Mouse (Mus musculus) adrenal gland, adult 2 months (tissue): ENCODE data around the gene Arhgap33. TPM values are rescaled to one million over a fixed set of nuclear protein-coding genes. Genes with fewer than 3 reads are reported as not detected.
"Not testable (repeated sequence)": the region's sequence is repeated elsewhere in the genome, so short reads cannot be mapped to it uniquely, and the experiment has no call there.

Source experiments
- DNase-seq: peaks from one replicate; pipeline ENCODE4 v3.0.0; 2021
- microRNA-seq, 2 experiments: library from miRNA; unstranded; fragments of <30 nt; microRNA quantifications; one replicate each; pipeline ENCODE4 v1.2.0; 2021
- polyA plus RNA-seq: library from polyadenylated mRNA; depleted of rRNA; stranded (reverse); fragments of >200 nt; gene quantifications from 2 replicates; pipeline ENCODE4 v1.2.3, GENCODE M21; 2012; rRNA removed
- total RNA-seq, 2 experiments: library from RNA; stranded (reverse); gene quantifications; 2 replicates each; pipeline ENCODE4 v1.2.3; 2021

Arhgap33 gene
- total and polyA plus RNA-seq, 3 experiments = 2.2 to 20.3 (median 3.1) TPM

DNA sequence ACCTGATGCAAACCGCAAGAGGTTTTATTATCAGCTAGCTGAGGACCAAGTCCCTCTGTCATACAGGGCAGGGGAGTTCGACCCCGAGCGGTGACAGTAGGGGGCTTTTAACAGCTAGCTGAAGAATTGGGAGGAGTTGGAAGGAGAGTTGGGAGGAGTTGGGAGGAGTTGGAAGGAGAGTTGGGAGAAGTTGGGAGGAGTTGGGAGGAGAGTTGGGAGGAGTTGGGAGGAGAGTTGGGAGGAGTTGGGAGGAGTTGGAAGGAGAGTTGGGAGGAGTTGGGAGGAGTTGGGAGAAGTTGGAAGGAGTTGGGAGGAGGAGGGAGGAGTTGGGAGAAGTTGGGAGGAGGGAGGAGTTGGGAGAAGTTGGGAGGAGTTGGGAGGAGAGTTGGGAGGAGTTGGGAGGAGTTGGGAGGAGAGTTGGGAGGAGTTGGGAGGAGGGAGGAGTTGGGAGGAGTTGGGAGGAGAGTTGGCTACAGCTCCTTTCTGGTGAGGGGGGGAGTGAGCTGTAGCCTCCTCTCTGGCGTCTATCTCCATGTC, 39.3 kb downstream of the Arhgap33 start:
- not testable (repeated sequence) for DNase-seq

DNA sequence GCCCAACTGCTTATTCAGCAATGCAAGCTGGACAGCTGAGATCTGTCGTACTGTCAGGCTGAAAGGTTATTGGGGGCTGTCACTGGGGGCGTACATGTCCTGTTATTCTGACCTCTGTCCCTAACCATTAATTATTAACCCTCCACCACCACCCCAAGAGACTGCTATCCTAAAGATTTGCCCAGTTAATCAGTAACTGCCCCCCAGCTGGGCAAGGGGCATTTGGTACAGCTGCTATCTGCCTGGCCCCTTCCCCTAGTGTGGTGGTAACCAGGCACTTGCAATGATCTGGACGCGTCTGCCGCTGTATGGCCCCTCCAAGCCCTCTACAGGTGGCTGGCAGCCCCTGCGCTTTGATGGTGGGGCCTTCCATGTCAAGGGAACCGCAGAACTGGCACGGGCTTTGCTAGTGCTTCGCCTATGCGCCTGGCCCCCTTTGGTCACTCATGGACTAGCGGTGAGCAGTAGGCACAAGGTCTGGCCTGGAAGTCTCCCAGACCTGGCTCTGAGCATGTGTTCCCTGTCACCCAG, 41.4 kb downstream of the Arhgap33 start, which contains the start of gene Prodh2:
Prodh2 (plus strand) TSS at position 222 of the 531 bp plus-strand sequence.
- DNase-seq = no peak

DNA sequence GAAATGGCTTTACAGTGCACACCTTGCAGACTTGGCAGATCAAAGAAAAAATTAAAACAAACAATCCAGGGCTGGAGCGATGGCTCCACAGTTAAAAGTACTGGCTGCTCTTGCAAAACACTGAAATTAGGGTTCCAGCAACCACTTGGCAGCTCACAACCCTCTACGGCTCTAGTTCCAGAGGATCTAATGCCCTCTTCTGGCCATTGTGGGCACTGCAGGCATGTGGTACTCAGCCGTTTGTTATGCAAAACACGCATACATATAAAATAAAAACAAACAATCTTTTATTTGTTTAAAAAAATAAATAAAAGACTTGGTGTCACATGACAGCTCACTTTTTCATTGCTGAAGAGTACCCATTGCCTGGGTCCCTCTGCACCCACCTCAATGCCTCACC, 42.1 kb downstream of the Arhgap33 start:
- peak; percentile 78 for DNase-seq

DNA sequence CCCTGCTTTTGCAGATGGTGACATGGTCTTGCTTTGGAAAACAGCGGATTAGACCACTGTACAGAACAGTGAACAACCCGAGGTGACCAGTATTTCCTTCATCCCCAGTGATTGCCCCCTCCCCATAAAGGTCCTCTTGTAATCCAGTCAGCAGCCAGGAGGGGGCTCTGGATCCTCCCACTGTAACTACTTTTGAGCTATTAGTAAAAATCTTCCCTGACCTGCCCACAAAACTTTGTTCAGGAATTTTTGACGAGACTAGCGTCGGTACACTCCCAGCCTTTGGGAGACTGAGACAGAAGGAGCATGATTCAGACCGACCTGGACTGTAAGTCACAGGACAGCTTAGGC, 43.9 kb downstream of the Arhgap33 start:
- no peak for DNase-seq

DNA sequence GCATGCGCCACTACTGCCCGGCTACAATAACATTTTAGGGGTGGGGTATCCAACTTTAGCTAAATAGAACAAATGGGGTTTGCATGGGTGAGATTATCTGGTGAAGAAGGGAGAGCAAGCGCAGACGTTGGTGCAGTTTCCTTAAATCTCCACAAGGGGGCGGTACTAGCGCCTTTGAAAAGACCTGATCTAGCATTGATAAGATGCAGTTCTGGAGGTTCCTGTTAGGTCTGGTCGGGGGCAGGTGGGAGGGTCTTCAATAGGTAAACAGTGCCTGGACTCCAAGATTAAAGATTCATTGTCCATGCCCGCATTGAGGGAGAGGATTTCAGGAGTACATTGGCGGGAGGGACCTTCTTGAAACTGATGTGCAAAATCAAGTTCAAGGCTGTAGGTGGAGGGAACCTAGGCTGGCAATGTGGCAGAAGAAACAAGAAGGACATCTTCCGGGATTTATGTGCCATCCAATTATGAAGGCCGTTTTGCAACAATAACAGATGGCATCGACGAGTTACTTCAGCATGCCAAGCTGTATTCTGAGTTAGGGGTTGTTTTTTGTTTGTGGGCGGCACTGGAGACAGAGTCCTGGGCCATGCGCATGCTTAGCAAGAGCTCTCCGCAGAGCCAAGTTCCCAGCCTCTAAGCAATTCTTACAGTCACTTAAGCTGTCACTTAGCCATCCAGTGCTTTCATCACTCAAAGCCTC, 44.5 kb downstream of the Arhgap33 start:
- no peak for DNase-seq

DNA sequence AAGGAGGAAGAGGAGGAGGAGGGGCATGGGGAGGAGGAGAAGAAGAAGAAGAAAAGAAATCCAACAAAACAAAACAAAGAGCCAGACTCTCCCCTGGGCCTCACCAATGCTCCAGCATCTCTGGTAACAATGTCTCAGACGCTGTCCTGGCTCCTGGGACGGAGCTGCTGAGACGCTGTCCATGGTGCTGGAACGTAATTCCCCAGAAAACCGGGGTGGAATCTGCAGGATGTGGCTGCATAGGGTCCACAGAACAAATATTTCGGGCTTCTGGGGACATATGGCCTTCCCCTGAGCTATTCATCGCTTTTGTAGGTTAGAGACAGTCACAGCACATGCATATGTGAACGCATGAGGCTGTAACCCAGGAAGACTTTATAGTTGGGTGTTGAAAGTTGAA, 50.6 kb downstream of the Arhgap33 start:
- DNase-seq = no peak

DNA sequence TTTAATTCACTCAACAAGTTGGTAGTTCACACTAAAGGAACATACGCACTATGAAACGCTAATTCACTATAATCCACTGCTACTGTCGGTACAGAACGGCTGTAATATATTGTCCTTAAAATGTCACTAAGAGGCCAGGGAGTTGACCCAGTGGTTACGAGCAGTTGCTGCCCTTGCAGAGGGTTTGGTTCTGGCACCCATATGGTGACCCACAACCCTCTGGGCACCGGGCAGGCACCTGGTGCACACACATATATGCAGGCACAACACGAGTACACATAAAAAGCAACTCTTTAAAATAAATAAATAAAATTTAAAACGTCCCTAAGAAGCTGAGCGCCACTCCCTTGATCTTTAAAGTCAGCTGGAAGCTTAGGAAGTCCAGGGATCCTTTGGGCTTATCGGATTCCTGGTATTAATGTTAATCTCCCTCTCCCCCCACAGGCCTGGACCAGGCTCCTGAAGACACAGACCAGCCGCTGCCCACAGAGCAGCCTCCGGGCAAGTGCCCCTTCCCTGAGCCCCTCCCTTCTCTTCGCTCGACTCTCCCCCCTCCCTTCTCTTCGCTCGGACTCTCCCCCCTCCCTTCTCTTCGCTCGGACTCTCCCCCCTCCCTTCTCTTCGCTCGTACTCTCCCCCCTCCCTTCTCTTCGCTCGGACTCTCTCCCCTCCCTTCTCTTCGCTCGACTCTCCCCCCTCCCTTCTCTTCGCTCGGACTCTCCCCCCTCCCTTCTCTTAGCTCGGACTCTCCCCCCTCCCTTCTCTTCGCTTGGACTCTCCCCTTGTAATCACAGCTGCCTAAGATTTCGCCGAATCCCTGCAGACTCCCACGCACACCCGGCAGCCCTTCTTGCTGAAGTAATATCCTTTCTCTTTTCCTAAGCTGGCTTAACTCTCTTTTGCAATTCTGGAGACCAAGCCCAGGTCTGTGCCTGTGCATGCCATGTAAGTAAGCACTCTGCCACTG, 57.2 kb downstream of the Arhgap33 start:
- no peak for DNase-seq

DNA sequence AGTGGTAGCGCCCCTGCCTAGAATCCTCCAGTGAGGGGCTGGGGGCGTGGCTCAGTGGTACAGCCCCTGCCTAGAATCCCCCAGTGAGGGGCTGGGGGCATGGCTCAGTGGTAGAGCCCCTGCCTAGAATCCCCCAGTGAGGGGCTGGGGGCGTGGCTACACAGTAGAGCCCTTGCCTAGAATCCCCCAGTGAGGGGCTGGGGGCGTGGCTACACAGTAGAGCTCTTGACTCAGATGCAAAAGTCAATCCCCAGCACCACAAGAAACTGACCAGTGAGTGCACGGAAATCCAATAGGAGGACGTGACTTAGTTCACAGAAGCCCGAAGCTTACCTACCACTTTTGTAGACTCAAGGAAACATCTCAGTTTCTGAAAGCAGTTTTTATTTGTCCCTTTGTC, 58.7 kb downstream of the Arhgap33 start:
- not testable (repeated sequence) for DNase-seq

DNA sequence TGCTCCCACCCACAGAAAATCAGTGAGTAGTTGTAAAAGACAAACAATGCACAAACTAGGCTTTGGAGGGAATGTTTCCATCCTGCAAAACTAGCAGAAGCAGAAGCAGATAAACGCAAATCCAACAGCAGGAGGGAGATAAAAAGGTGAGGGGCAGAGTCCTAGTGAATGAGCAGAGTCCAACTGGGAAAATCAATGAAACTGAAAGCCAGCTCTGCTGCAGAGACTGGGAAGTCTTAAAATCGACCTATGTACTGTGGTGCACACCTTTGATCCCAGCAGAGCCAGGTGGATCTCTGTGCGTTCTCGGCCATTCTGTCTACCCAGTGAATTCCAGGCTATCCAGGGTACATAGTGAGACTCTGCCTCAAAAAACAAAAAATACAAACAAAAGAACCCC, 59.9 kb downstream of the Arhgap33 start:
- no peak for DNase-seq

DNA sequence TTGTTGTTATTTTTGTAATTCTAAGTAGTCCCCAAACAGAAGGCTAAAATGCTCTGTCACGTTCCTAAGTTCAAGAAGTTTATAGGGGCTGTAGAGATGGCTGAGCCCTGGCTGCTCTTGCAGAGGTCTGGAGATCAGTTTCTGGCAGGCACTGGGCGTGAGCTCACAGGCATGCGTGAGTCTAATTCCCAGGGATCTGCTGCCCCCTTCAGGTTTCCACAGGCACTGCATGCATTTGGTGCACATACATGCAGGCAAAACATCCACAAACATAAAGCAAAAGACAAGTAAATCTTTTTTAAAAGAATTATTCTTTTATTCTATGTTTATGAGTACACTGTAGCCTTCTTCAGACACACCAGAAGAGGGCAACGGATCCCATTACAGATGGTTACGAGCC, 62.4 kb downstream of the Arhgap33 start:
- peak; percentile 44 for DNase-seq

Small RNA genes within 50 kb of the gene (microRNA-seq; reads per million reads assigned to microRNA genes)
- gene Gm38670 = 0.44 to 1.7 reads per million in 2 experiments

Other genes with a start within 250 kb of the Arhgap33 start
Only the 30 nearest of the 34 such genes appear.
- 1 to 10 TPM; 1.2 to 1.6 TPM for gene E130208F15Rik, start 213.3 kb downstream of the Arhgap33 start, total RNA-seq
- gene E130208F15Rik, start 213.3 kb downstream of the Arhgap33 start, polyA plus RNA-seq = 2.0 and 2.7 TPM in 2 replicates
- gene Sdhaf1, start 211.2 kb downstream of the Arhgap33 start, total RNA-seq = 10 to 100 TPM in 1 of 2 experiments, 1 to 10 TPM in 1; 9.1 to 18.7 TPM
- 52.4 and 74.3 TPM in 2 replicates for gene Sdhaf1, start 211.2 kb downstream of the Arhgap33 start, polyA plus RNA-seq
- 10 to 100 TPM in 1 of 2 experiments, 1 to 10 TPM in 1; 8.2 to 11.9 TPM for gene Lrfn3, start 172.3 kb downstream of the Arhgap33 start, total RNA-seq
- gene Lrfn3, start 172.3 kb downstream of the Arhgap33 start, polyA plus RNA-seq = 32.9 and 37.6 TPM in 2 replicates
- gene Tyrobp, start 121.3 kb downstream of the Arhgap33 start, total RNA-seq = 10 to 100 TPM; 34.7 to 41.9 TPM
- 73.3 and 87.9 TPM in 2 replicates for gene Tyrobp, start 121.3 kb downstream of the Arhgap33 start, polyA plus RNA-seq
- gene Hcst, start 115.2 kb downstream of the Arhgap33 start, total RNA-seq = 1 to 10 TPM; 1.2 to 2.0 TPM
- gene Hcst, start 115.2 kb downstream of the Arhgap33 start, polyA plus RNA-seq = 6.3 and 7.9 TPM in 2 replicates
- 1 to 10 TPM; 1.1 to 1.3 TPM for gene Nfkbid, start 113.3 kb downstream of the Arhgap33 start, total RNA-seq
- gene Nfkbid, start 113.3 kb downstream of the Arhgap33 start, polyA plus RNA-seq = 3.7 and 4.1 TPM in 2 replicates
- 10 to 100 TPM; 22.7 to 43.2 TPM for gene Aplp1, start 89.5 kb downstream of the Arhgap33 start, total RNA-seq
- gene Aplp1, start 89.5 kb downstream of the Arhgap33 start, polyA plus RNA-seq = 37.7 and 54.1 TPM in 2 replicates
- gene Kirrel2, start 77.4 kb downstream of the Arhgap33 start, total RNA-seq = not detected
- gene Kirrel2, start 77.4 kb downstream of the Arhgap33 start, polyA plus RNA-seq = not detected in 2 replicates
- not detected for gene Nphs1, start 76.7 kb downstream of the Arhgap33 start, total RNA-seq
- not detected in 2 replicates for gene Nphs1, start 76.7 kb downstream of the Arhgap33 start, polyA plus RNA-seq
- under 1 TPM in 1 of 2 experiments, not detected in 1; 0.86 TPM for gene Prodh2, start 41.4 kb downstream of the Arhgap33 start, total RNA-seq
- 0.10 TPM in 1 of 2 replicates, not detected in the other for gene Prodh2, start 41.4 kb downstream of the Arhgap33 start, polyA plus RNA-seq
- gene Hspb6, start 17.1 kb upstream of the Arhgap33 start, total RNA-seq = 10 to 100 TPM; 22.4 to 38.7 TPM
- gene Hspb6, start 17.1 kb upstream of the Arhgap33 start, polyA plus RNA-seq = 96.2 and 110 TPM in 2 replicates
- gene Proser3, start 17.2 kb upstream of the Arhgap33 start, total RNA-seq = 1 to 10 TPM; 6.8 to 7.0 TPM
- gene Proser3, start 17.2 kb upstream of the Arhgap33 start, polyA plus RNA-seq = 10.4 and 10.8 TPM in 2 replicates
- 10 to 100 TPM; 43.7 to 71.4 TPM for gene Lin37, start 24.8 kb upstream of the Arhgap33 start, total RNA-seq
- 47.5 and 53.5 TPM in 2 replicates for gene Lin37, start 24.8 kb upstream of the Arhgap33 start, polyA plus RNA-seq
- gene U2af1l4, start 28.2 kb upstream of the Arhgap33 start, total RNA-seq = 10 to 100 TPM; 73.3 to 92.5 TPM
- 80.1 and 92.3 TPM in 2 replicates for gene U2af1l4, start 28.2 kb upstream of the Arhgap33 start, polyA plus RNA-seq
- 1 to 10 TPM; 3.6 to 4.8 TPM for gene Gm49396, start 28.3 kb upstream of the Arhgap33 start, total RNA-seq
- 0.93 and 1.7 TPM in 2 replicates for gene Gm49396, start 28.3 kb upstream of the Arhgap33 start, polyA plus RNA-seq
- 100 to 1,000 TPM; 185 to 190 TPM for gene Psenen, start 28.6 kb upstream of the Arhgap33 start, total RNA-seq
- 88.6 and 123 TPM in 2 replicates for gene Psenen, start 28.6 kb upstream of the Arhgap33 start, polyA plus RNA-seq
- 1 to 10 TPM; 3.0 to 3.8 TPM for gene Igflr1, start 30.4 kb upstream of the Arhgap33 start, total RNA-seq
- gene Igflr1, start 30.4 kb upstream of the Arhgap33 start, polyA plus RNA-seq = 6.9 and 10.1 TPM in 2 replicates
- gene Kmt2b, start 53.7 kb upstream of the Arhgap33 start, total RNA-seq = 10 to 100 TPM; 28.5 to 41.4 TPM
- gene Kmt2b, start 53.7 kb upstream of the Arhgap33 start, polyA plus RNA-seq = 50.2 and 50.4 TPM in 2 replicates
- under 1 TPM in 1 of 2 experiments, not detected in 1; 0.46 TPM for gene Zbtb32, start 63.8 kb upstream of the Arhgap33 start, total RNA-seq
- 0.44 and 0.45 TPM in 2 replicates for gene Zbtb32, start 63.8 kb upstream of the Arhgap33 start, polyA plus RNA-seq
- gene Upk1a, start 77.8 kb upstream of the Arhgap33 start, total RNA-seq = under 1 TPM in 1 of 2 experiments, not detected in 1; 0.21 TPM
- gene Upk1a, start 77.8 kb upstream of the Arhgap33 start, polyA plus RNA-seq = 1.3 and 1.5 TPM in 2 replicates
- gene Cox6b1, start 91.1 kb upstream of the Arhgap33 start, total RNA-seq = 1,000 to 10,000 TPM; 1,292 to 2,642 TPM
- 223 and 275 TPM in 2 replicates for gene Cox6b1, start 91.1 kb upstream of the Arhgap33 start, polyA plus RNA-seq
- not detected for gene Etv2, start 100.8 kb upstream of the Arhgap33 start, total RNA-seq
- not detected in 2 replicates for gene Etv2, start 100.8 kb upstream of the Arhgap33 start, polyA plus RNA-seq
- 10 to 100 TPM; 78.0 to 81.9 TPM for gene Rbm42, start 115.3 kb upstream of the Arhgap33 start, total RNA-seq
- 125 and 139 TPM in 2 replicates for gene Rbm42, start 115.3 kb upstream of the Arhgap33 start, polyA plus RNA-seq
- 10 to 100 TPM in 1 of 2 experiments, 1 to 10 TPM in 1; 6.2 to 10.7 TPM for gene Haus5, start 129.9 kb upstream of the Arhgap33 start, total RNA-seq
- gene Haus5, start 129.9 kb upstream of the Arhgap33 start, polyA plus RNA-seq = 6.3 and 6.9 TPM in 2 replicates
- not detected for gene Pmis2, start 136.5 kb upstream of the Arhgap33 start, total RNA-seq
- gene Pmis2, start 136.5 kb upstream of the Arhgap33 start, polyA plus RNA-seq = not detected in 2 replicates
- 1 to 10 TPM; 3.5 to 5.7 TPM for gene 2200002J24Rik, start 163.9 kb upstream of the Arhgap33 start, total RNA-seq
- gene 2200002J24Rik, start 163.9 kb upstream of the Arhgap33 start, polyA plus RNA-seq = 12.5 and 12.7 TPM in 2 replicates
- gene Atp4a, start 177.1 kb upstream of the Arhgap33 start, total RNA-seq = 1 to 10 TPM; 2.0 to 3.0 TPM
- gene Atp4a, start 177.1 kb upstream of the Arhgap33 start, polyA plus RNA-seq = 3.3 and 3.9 TPM in 2 replicates
- gene Tmem147, start 194.5 kb upstream of the Arhgap33 start, total RNA-seq = 100 to 1,000 TPM; 193 to 234 TPM
- 333 and 341 TPM in 2 replicates for gene Tmem147, start 194.5 kb upstream of the Arhgap33 start, polyA plus RNA-seq
- not detected for gene Gapdhs, start 208.6 kb upstream of the Arhgap33 start, total RNA-seq
- gene Gapdhs, start 208.6 kb upstream of the Arhgap33 start, polyA plus RNA-seq = not detected in 2 replicates
- gene Sbsn, start 216.4 kb upstream of the Arhgap33 start, total RNA-seq = 100 to 1,000 TPM; 269 to 540 TPM
- 71.3 and 81.0 TPM in 2 replicates for gene Sbsn, start 216.4 kb upstream of the Arhgap33 start, polyA plus RNA-seq